Mouse (Mus musculus): ENCODE measurements around the gene Col26a1.

DNA sequence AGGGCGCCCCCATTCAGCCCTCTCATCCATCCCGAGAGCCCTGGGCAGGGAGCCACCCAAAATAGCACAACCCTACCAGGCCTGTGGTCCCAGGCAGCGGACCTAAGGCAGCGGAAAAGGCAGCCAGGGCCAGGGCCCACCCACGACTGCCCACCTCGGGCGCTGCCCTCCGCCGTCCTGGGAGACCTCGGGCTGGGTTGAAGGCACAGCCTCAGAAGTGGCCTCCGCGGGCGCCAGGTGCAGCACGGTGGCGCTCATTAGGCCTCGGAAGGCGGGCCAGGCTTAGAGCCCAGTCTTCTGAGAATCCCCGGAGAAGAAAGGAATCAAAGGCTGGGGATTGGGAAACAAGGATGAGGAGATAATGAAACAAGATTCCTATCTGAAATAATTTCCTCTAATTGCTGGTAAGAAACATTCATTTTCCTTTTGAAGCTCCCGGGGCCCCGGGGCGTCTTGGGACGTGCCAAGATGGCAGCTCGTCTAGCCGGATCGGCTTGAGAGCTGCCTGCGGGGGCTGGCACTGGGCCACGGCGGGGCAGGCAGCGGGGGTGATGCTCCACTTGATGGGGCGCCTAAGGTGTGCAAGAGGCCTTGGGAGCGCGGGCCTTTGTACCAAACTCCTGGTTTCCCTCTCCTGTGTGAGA is 168.7 kb downstream of the Col26a1 start:
- TF ChIP-seq TCF12 (IDR thresholded peaks at IDR 0.05; ENCODE audit: insufficient read depth, poor library complexity, severe bottlenecking) (no peak), REST (IDR thresholded peaks at IDR 0.05; ENCODE audit: insufficient read depth, insufficient read length) (no peak), POLR2A (IDR thresholded peaks at IDR 0.05; ENCODE audit: insufficient read length, low read depth) (no peak), E2F4 (IDR thresholded peaks at IDR 0.05; ENCODE audit: insufficient read depth) (no peak), CEBPB (IDR thresholded peaks at IDR 0.05; ENCODE audit: insufficient read depth, poor library complexity, severe bottlenecking) (no peak), MAX (IDR thresholded peaks at IDR 0.05; ENCODE audit: low read depth) (no peak), MYOG (IDR thresholded peaks at IDR 0.05; ENCODE audit: control insufficient read depth in 1 of 3, insufficient read depth in 1 of 3, insufficient read length in 2 of 3, low read depth in 2 of 3) (no peak), USF1 (IDR thresholded peaks at IDR 0.05; ENCODE audit: low read depth) (no peak), MYOD1 (IDR thresholded peaks at IDR 0.05; ENCODE audit: control insufficient read depth in 1 of 3, insufficient read length in 2 of 3, low read depth in 2 of 3) (no peak), POLR2AphosphoS2 (IDR thresholded peaks at IDR 0.05; ENCODE audit: insufficient read length, low read depth) (no peak), SRF (IDR thresholded peaks at IDR 0.05; ENCODE audit: control insufficient read depth, insufficient read length, low read depth) (no peak)

Data from myocyte (in vitro differentiated cells).